In the genomic region with DNA sequence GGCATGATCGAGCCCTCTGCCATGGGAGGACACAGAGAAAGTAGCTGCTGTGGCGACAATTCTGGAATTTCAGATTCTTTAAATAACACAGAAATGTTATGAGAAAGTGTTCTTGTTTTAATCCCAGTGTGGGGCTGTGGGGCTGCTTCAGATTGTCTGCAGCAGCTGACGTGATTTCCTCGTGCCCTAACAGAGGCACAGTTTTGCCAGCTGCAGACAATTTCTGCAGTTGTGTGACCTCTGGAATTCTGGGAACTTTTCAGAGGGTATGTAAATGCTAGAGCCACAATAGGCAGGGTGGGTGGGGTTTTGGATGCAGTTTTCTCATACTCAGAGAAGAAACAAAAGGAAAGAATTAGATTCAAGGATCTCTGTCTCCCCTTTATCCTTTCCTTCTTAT, we compare ENCODE assay signal across 20 mouse cellular contexts. TPM values are rescaled to one million over a fixed set of nuclear protein-coding genes. Genes with fewer than 3 reads are reported as not detected.
DNase-seq lines count a peak whose midpoint lies in the region; ATAC-seq and TF ChIP-seq lines count a peak whose summit lies in the region.
"Had no signal": no experiment of that assay in that cellular context is flagged by ENCODE, and none has a peak within 500 bp of the region (broad histone marks: within the 10 kb centered on the region; RNA-seq: fewer than 3 reads in every experiment).

No protein-coding gene starts in this region.

- 59% methylated on average over 4 of the region's 4 CpGs for WGBS in stomach, embryonic 16.5 days
- 56% methylated on average over 4 of the region's 4 CpGs for WGBS in stomach, postnatal 0 days
- WGBS in embryonic facial prominence, embryonic 13.5 days: 23% methylated on average over 4 of the region's 4 CpGs
- WGBS in hindbrain, embryonic 10.5 days: 55% methylated on average over 4 of the region's 4 CpGs

- H3K9me3 ChIP-seq in stomach, embryonic 16.5 days (replicated peaks; ENCODE audit: control insufficient read depth, low read length): no peaks in the 10 kb centered on the region
- no peaks in the 10 kb centered on the region for H3K9me3 ChIP-seq in stomach, postnatal 0 days (ENCODE audit: control insufficient read depth, low read length)
- no peaks in the 10 kb centered on the region for H3K9me3 ChIP-seq in embryonic facial prominence, embryonic 13.5 days
- H3K9me3 ChIP-seq in hindbrain, embryonic 10.5 days: no peaks in the 10 kb centered on the region
- H3K9me3 ChIP-seq: heart, embryonic 12.5 days; hindbrain, embryonic 12.5 days had no signal

- H3K4me3 ChIP-seq in stomach, embryonic 16.5 days (replicated peaks; ENCODE audit: low read length): no peak overlapping the region
- H3K4me3 ChIP-seq in stomach, postnatal 0 days (ENCODE audit: low read depth, low read length): no peak overlapping the region
- no peak overlapping the region for H3K4me3 ChIP-seq in embryonic facial prominence, embryonic 13.5 days
- no peak overlapping the region for H3K4me3 ChIP-seq in hindbrain, embryonic 10.5 days
- H3K4me3 ChIP-seq: heart, embryonic 12.5 days; hindbrain, embryonic 12.5 days had no signal

- no peak overlapping the region for H3K27ac ChIP-seq in stomach, embryonic 16.5 days (ENCODE audit: low read length)
- H3K27ac ChIP-seq in stomach, postnatal 0 days (replicated peaks): no peak overlapping the region
- H3K27ac ChIP-seq in embryonic facial prominence, embryonic 13.5 days: peak overlapping the region; percentile 39; the same call in 1 of the 2 replicates
- H3K27ac ChIP-seq in hindbrain, embryonic 10.5 days: no peak overlapping the region
- H3K27ac ChIP-seq: hindbrain, embryonic 12.5 days had no signal

- TF ChIP-seq EP300 in stomach, postnatal 0 days (optimal IDR thresholded peaks at IDR 0.05): no peak

- DNase-seq in stomach, postnatal 0 days (ENCODE audit: low spot score): no peak
- peak; percentile 37 for DNase-seq in brain, adult 2 months (ENCODE audit: low read depth, low spot score)
- no peak for DNase-seq in layer of hippocampus, adult 8-10 months (ENCODE audit: low spot score in 2 of 2)
- DNase-seq in neural tube, embryonic 10.5 days (ENCODE audit: extremely low spot score, low spot score): no peak
- DNase-seq in hindbrain, embryonic 10.5 days (ENCODE audit: low spot score): no peak
- DNase-seq: adrenal gland, adult 2 months; cerebellum, adult 11-12 months; cerebellum, adult 9-10 months; cerebellum, postnatal 25 days; gastrocnemius, postnatal 25 days; kidney, adult 8-10 months had no signal

- H3K9ac ChIP-seq in stomach, embryonic 16.5 days (ENCODE audit: low read length): 0 out of 2 replicates have a peak overlapping the region, but pooled peaks have one; percentile 4
- H3K9ac ChIP-seq in stomach, postnatal 0 days (ENCODE audit: low read length): no peak overlapping the region
- no peak overlapping the region for H3K9ac ChIP-seq in embryonic facial prominence, embryonic 13.5 days
- H3K9ac ChIP-seq: heart, embryonic 12.5 days; hindbrain, embryonic 12.5 days had no signal

- H3K27me3 ChIP-seq in stomach, embryonic 16.5 days (ENCODE audit: control insufficient read depth, insufficient read depth, low read length): no peaks in the 10 kb centered on the region
- no peaks in the 10 kb centered on the region for H3K27me3 ChIP-seq in stomach, postnatal 0 days (ENCODE audit: control insufficient read depth, insufficient read depth, low read length)
- H3K27me3 ChIP-seq in embryonic facial prominence, embryonic 13.5 days: no peaks in the 10 kb centered on the region; the same call in 1 of the 2 replicates
- peaks cover 91% of the 10 kb centered on the region for H3K27me3 ChIP-seq in hindbrain, embryonic 10.5 days (ENCODE audit: insufficient read depth, poor library complexity, severe bottlenecking)

- H3K4me1 ChIP-seq in stomach, embryonic 16.5 days (ENCODE audit: control insufficient read depth, insufficient read depth, low read length): peaks cover 25% of the 10 kb centered on the region
- 0 out of 2 replicates have a peak, but pooled peaks cover 3% of the 10 kb centered on the region for H3K4me1 ChIP-seq in stomach, postnatal 0 days (replicated peaks; ENCODE audit: control insufficient read depth, insufficient read depth)
- H3K4me1 ChIP-seq in embryonic facial prominence, embryonic 13.5 days: peaks cover 43% of the 10 kb centered on the region
- peaks cover 51% of the 10 kb centered on the region for H3K4me1 ChIP-seq in hindbrain, embryonic 10.5 days (replicated peaks)

- ATAC-seq in stomach, embryonic 16.5 days (ENCODE audit: insufficient read depth, low FRiP score): no peak
- ATAC-seq in stomach, postnatal 0 days (ENCODE audit: low FRiP score, low TSS enrichment): no peak
- ATAC-seq in embryonic facial prominence, embryonic 13.5 days (ENCODE audit: insufficient number of reproducible peaks, insufficient read depth, low FRiP score, low TSS enrichment, low read depth): no peak
- ATAC-seq: forebrain, embryonic 16.5 days; hindbrain, embryonic 16.5 days; inflammation-experienced regulatory T-cells, adult 6 months; intestine, postnatal 0 days had no signal

- no peak overlapping the region for H3K4me2 ChIP-seq in stomach, embryonic 16.5 days (ENCODE audit: low read depth, low read length)
- H3K4me2 ChIP-seq in stomach, postnatal 0 days (replicated peaks; ENCODE audit: low read depth): no peak overlapping the region
- no peak overlapping the region for H3K4me2 ChIP-seq in embryonic facial prominence, embryonic 13.5 days
- H3K4me2 ChIP-seq: heart, embryonic 12.5 days; hindbrain, embryonic 12.5 days had no signal

- no peak for TF ChIP-seq CTCF in stomach, postnatal 0 days (IDR thresholded peaks at IDR 0.05; ENCODE audit: low read depth)

- H3K36me3 ChIP-seq in stomach, embryonic 16.5 days (ENCODE audit: control insufficient read depth, insufficient read depth, low read length): no peaks in the 10 kb centered on the region
- H3K36me3 ChIP-seq in stomach, postnatal 0 days (ENCODE audit: control insufficient read depth, insufficient read depth, low read length): no peaks in the 10 kb centered on the region
- no peaks in the 10 kb centered on the region for H3K36me3 ChIP-seq in embryonic facial prominence, embryonic 13.5 days
- H3K36me3 ChIP-seq in hindbrain, embryonic 10.5 days: no peaks in the 10 kb centered on the region
- H3K36me3 ChIP-seq: heart, embryonic 12.5 days; hindbrain, embryonic 12.5 days had no signal

RNA-seq across cellular contexts. Expression of a gene that starts 57.4 kb away (rescaled TPM):
- polyA plus RNA-seq in stomach, embryonic 16.5 days (2015; fragmentation: Nextera tagmentation; extraction: Ambion mirVana): 34.4 and 38.5 TPM in 2 replicates
- 66.2 and 73.1 TPM in 2 replicates for polyA plus RNA-seq in stomach, postnatal 0 days (2015; fragmentation: Nextera tagmentation; extraction: Ambion mirVana)
- polyA plus RNA-seq in embryonic facial prominence, embryonic 13.5 days (2015; fragmentation: Nextera tagmentation; extraction: Ambion mirVana): 42.9 and 44.3 TPM in 2 replicates
- total RNA-seq in layer of hippocampus, adult 8-10 months (2022): 10 to 100 TPM; 21.8 to 37.1 (median 23.1) TPM
- 31.2 and 31.9 TPM in 2 replicates for polyA plus RNA-seq in hindbrain, embryonic 10.5 days (2016; fragmentation: Nextera tagmentation; extraction: Ambion mirVana)
- total RNA-seq: granulocyte monocyte progenitor cell, adult 5-6 weeks had no signal
